Mouse (Mus musculus) embryonic facial prominence, embryonic 10.5 days (tissue): Measurements from ENCODE around the gene Clcn6. TPM values are rescaled to one million over a fixed set of nuclear protein-coding genes. Genes with fewer than 3 reads are reported as not detected.

Experiments used
- DNase-seq: peaks from one replicate; pipeline ENCODE4 v3.0.0-alpha.2; 2017; ENCODE audit warnings: low spot score
- H3K27ac ChIP-seq: fragments of 300-500 bp; sonication (generic); replicated peaks from 2 replicates; pipeline ENCODE4 v1.5.1; 2016; ENCODE audit warnings: mild to moderate bottlenecking
- H3K27me3 ChIP-seq: fragments of 300-500 bp; sonication (generic); replicated peaks from 2 replicates; pipeline ENCODE4 v1.6.1; 2016; ENCODE audit warnings: low read depth, mild to moderate bottlenecking; ENCODE audit not compliant: poor library complexity, severe bottlenecking
- H3K36me3 ChIP-seq: fragments of 300-500 bp; sonication (generic); replicated peaks from 2 replicates; pipeline ENCODE4 v1.6.1; 2016; ENCODE audit warnings: mild to moderate bottlenecking, moderate library complexity
- H3K4me1 ChIP-seq: fragments of 300-500 bp; sonication (generic); 2 replicates; pipeline ENCODE4 v1.6.1; 2016
- H3K4me3 ChIP-seq: fragments of 300-500 bp; sonication (generic); 2 replicates; pipeline ENCODE4 v1.5.1; 2016; ENCODE audit warnings: mild to moderate bottlenecking, moderate library complexity
- H3K9me3 ChIP-seq: fragments of 300-500 bp; sonication (generic); 2 replicates; pipeline ENCODE4 v1.6.1; 2016; ENCODE audit warnings: mild to moderate bottlenecking
- WGBS: fragments of 180-500 bp; shearing (Covaris S2); methylation state at CpG from one replicate; pipeline ENCODE4 v1.1.7; 2016; 5-methylcytosine and 5-hydroxymethylcytosine counted together
- polyA plus RNA-seq: library from polyadenylated mRNA; unstranded; fragments of >200 nt; fragmentation: Nextera tagmentation; extraction: Ambion mirVana; gene quantifications from 2 replicates; pipeline ENCODE4 v1.2.1, GENCODE M21; 2016

The Clcn6 gene
- polyA plus RNA-seq, 1 experiment from 2014 or later = 10.3 TPM

DNA sequence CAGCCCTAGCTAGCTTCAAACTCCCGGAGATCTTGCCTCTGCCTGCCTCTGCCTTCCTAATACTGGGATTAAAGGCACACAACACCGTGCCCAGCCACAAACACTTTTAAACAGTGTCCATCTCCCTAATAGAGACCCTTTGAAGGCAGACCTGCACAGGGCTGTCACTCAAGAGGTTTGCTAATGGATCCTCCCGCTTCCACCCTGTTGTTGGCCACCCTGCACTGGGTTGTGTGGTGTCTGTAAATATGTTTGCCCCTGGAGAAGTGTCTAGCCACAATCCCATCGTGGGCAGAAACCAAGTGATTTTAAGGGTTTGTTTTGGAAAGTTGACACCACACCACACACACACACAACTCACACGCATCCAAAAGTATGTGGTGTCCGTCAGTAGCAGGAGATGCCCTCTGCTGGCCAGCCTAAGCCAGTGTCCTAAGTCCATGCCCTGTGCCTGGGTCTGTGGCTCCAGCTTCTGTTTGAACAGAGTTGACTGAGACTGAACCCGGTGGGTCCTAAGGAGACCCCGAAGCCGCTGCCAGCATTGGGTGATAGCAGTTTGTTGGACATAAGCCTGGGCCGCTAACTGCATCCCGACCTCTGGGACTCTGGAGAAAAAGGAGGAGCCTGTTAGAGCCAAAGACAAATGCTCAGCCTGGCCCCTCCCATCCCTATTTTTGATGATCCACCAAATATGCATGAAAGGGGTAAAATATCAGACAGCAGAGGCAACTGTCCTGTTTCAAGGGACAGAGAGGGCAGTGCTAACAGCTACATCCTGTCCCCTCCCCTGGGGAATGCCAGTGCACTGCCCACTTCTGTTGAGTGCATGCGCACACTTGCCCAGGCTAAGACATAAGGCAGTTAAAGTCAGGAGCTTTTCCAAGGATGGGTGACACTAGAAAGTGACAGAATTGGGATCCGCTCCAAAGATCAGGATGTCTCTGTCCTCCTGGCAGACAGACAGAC lies 21.8 kb upstream of the Clcn6 start:
- Histone ChIP-seq H3K9me3 (no peaks in the 10 kb centered on the region), H3K27me3 (no peaks in the 10 kb centered on the region), H3K27ac (no peak overlapping the region), H3K4me3 (no peak overlapping the region), H3K4me1 (peaks cover 24% of the 10 kb centered on the region), H3K36me3 (peaks cover 39% of the 10 kb centered on the region)
- WGBS = 51% methylated on average over 13 of the region's 13 CpGs
- DNase-seq = peak; percentile 54

- peaks cover 12% of the 10 kb centered on the region; the same call in 1 of the 2 replicates for H3K4me1 ChIP-seq
- H3K9me3 ChIP-seq = no peaks in the 10 kb centered on the region
- no peak overlapping the region for H3K27ac ChIP-seq
- H3K36me3 ChIP-seq = peaks cover 53% of the 10 kb centered on the region
- H3K4me3 ChIP-seq = no peak overlapping the region
- no peak for DNase-seq
- no peaks in the 10 kb centered on the region for H3K27me3 ChIP-seq
- 90% methylated on average over 6 of the region's 6 CpGs for WGBS
These were observed 20.4 kb upstream of the Clcn6 start for GRCm38 (mm10) chr4:148058993-148059392.

DNA sequence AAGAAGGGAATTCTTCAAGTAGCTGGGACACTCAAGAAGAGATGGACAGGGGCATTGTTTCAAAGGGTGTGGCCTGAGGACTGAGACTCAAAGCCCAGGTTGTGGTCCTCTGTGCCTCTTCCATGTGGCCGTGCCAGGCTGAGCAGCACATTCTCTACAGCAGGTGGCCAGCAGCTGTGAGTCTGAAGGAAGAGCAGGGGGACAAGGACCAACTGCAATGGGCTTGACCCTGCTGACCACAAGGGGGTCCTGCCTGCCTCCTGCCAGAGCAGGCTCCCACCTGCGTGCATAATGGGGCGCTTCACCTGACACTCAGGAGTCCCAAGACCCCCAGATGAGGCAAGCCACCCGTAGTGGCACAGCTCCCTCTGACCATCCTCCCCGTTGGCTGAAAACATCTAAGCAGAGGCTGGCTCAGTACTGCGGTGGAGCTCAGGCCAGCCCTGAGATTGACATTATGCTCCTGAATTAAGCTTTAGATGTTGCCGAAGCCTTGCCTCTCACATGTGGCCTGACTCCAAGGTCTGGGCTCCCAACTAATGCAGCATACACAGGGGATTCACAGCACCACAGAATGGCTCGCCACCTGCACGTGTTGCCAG lies 19.7 kb upstream of the Clcn6 start:
- peaks cover 60% of the 10 kb centered on the region for H3K36me3 ChIP-seq
- no peaks in the 10 kb centered on the region for H3K9me3 ChIP-seq
- no peak for DNase-seq
- H3K4me1 ChIP-seq = peaks cover 12% of the 10 kb centered on the region; the same call in 1 of the 2 replicates
- H3K27ac ChIP-seq = no peak overlapping the region
- H3K4me3 ChIP-seq = no peak overlapping the region
- H3K27me3 ChIP-seq = no peaks in the 10 kb centered on the region
- 89% methylated on average over 9 of the region's 9 CpGs for WGBS

GRCm38 (mm10) chr4:148057661-148058209 lies 19.1 kb upstream of the Clcn6 start:
- H3K27ac ChIP-seq = no peak overlapping the region
- H3K4me1 ChIP-seq = peaks cover 12% of the 10 kb centered on the region; the same call in 1 of the 2 replicates
- DNase-seq = no peak
- WGBS = 76% methylated on average over 5 of the region's 5 CpGs
- H3K4me3 ChIP-seq = no peak overlapping the region
- no peaks in the 10 kb centered on the region for H3K27me3 ChIP-seq
- H3K36me3 ChIP-seq = peaks cover 66% of the 10 kb centered on the region
- no peaks in the 10 kb centered on the region for H3K9me3 ChIP-seq

GRCm38 (mm10) chr4:148056801-148057200 lies 18.2 kb upstream of the Clcn6 start:
- Histone ChIP-seq H3K9me3 (no peaks in the 10 kb centered on the region), H3K36me3 (peaks cover 75% of the 10 kb centered on the region), H3K27ac (no peak overlapping the region), H3K4me1 (peaks cover 12% of the 10 kb centered on the region; the same call in 1 of the 2 replicates), H3K4me3 (no peak overlapping the region), H3K27me3 (no peaks in the 10 kb centered on the region)
- DNase-seq = no peak
- WGBS = 86% methylated on average over 4 of the region's 4 CpGs

DNA sequence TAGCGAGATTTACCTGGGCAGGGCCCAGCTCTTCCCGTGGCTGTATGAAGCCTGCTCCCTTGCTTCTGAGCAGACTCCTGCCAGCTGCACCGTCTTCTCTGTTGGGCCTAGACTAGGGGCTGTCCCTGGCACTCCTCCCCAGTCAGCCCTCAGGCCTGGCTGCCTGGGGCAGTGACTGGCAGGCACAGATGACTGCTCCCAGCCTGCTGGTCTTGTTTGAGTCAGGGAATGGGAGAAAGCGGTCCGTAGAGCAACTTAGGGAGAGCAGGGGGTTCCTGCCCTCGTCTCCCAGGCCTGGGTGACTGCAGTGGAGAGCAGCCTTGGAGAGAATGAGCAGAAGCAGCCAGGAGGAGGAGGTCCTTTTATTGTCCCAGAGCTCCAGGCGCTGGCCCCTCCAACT lies 17.6 kb upstream of the Clcn6 start:
- peaks cover 81% of the 10 kb centered on the region for H3K36me3 ChIP-seq
- no peak overlapping the region for H3K4me3 ChIP-seq
- H3K27ac ChIP-seq = no peak overlapping the region
- no peaks in the 10 kb centered on the region for H3K9me3 ChIP-seq
- H3K4me1 ChIP-seq = peaks cover 12% of the 10 kb centered on the region; the same call in 1 of the 2 replicates
- DNase-seq = no peak
- 86% methylated on average over 7 of the region's 7 CpGs for WGBS
- no peaks in the 10 kb centered on the region for H3K27me3 ChIP-seq

DNA sequence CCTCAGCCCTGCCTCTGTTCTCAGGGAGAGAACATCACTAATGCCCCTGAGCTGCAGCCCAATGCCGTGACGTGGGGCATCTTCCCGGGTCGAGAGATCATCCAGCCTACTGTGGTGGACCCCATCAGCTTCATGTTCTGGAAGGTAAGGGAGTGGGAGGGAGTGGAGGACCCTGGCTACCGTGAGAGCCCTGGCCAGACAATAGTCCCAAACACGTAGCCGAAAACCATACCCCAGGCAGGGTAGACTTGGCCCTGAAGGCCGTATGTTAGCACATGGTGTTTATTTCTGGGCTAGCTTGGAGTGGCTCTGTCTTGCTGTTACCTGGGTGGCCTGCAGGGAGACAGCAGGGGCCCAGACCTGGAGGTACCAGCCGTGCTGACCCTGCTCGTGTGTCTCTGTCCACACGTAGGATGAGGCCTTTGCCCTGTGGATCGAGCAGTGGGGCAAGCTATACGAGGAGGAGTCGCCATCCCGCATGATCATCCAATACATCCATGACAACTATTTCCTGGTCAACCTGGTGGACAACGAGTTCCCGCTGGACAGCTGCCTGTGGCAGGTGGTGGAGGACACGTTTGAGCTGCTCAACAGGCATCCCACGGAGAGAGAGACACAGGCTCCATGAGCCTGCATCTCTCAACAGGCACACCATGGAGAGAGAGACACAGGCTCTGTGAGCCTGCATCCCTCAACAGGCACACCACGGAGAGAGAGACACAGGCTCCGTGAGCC lies 16.5 kb upstream of the Clcn6 start:
- Histone ChIP-seq H3K36me3 (peaks cover 92% of the 10 kb centered on the region), H3K9me3 (no peaks in the 10 kb centered on the region), H3K4me3 (no peak overlapping the region), H3K27ac (no peak overlapping the region), H3K4me1 (peaks cover 2% of the 10 kb centered on the region; the same call in 1 of the 2 replicates), H3K27me3 (no peaks in the 10 kb centered on the region)
- DNase-seq = no peak
- WGBS = 92% methylated on average over 21 of the region's 21 CpGs

GRCm38 (mm10) chr4:148053417-148053920 lies 14.8 kb upstream of the Clcn6 start:
- Histone ChIP-seq H3K4me3 (no peak overlapping the region), H3K27ac (no peak overlapping the region), H3K4me1 (no peaks in the 10 kb centered on the region), H3K36me3 (peaks cover 100% of the 10 kb centered on the region), H3K27me3 (no peaks in the 10 kb centered on the region), H3K9me3 (no peaks in the 10 kb centered on the region)
- no peak for DNase-seq
- 95% methylated on average over 12 of the region's 12 CpGs for WGBS

- DNase-seq = no peak
- Histone ChIP-seq H3K4me3 (no peak overlapping the region), H3K9me3 (no peaks in the 10 kb centered on the region), H3K36me3 (peaks cover 100% of the 10 kb centered on the region), H3K27ac (no peak overlapping the region), H3K4me1 (no peaks in the 10 kb centered on the region), H3K27me3 (no peaks in the 10 kb centered on the region)
- WGBS = 75% methylated on average over 2 of the region's 2 CpGs
These were observed 14.4 kb upstream of the Clcn6 start for GRCm38 (mm10) chr4:148052976-148053375.

DNA sequence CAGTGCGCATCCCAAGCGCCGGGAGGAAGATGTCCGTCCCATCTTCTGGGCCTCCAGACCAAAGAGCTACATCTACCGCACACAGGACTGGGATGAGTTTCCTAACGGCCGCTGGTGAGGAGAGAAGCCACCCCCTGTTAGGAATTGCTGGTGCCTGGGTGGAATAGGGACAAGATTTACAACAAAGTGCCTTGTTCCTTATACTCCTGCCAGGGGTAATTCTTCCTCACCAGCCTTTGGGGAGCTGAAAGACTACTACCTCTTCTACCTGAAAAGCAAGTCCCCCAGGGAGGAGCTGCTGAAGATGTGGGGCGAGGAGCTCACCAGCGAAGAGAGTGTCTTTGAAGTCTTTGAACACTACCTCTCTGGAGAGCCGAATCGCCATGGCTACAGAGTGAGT lies 13.3 kb upstream of the Clcn6 start:
- DNase-seq = no peak
- Histone ChIP-seq H3K36me3 (peaks cover 99% of the 10 kb centered on the region), H3K4me1 (no peaks in the 10 kb centered on the region), H3K27ac (no peak overlapping the region), H3K9me3 (no peaks in the 10 kb centered on the region), H3K27me3 (no peaks in the 10 kb centered on the region), H3K4me3 (no peak overlapping the region)
- 90% methylated on average over 11 of the region's 11 CpGs for WGBS

DNA sequence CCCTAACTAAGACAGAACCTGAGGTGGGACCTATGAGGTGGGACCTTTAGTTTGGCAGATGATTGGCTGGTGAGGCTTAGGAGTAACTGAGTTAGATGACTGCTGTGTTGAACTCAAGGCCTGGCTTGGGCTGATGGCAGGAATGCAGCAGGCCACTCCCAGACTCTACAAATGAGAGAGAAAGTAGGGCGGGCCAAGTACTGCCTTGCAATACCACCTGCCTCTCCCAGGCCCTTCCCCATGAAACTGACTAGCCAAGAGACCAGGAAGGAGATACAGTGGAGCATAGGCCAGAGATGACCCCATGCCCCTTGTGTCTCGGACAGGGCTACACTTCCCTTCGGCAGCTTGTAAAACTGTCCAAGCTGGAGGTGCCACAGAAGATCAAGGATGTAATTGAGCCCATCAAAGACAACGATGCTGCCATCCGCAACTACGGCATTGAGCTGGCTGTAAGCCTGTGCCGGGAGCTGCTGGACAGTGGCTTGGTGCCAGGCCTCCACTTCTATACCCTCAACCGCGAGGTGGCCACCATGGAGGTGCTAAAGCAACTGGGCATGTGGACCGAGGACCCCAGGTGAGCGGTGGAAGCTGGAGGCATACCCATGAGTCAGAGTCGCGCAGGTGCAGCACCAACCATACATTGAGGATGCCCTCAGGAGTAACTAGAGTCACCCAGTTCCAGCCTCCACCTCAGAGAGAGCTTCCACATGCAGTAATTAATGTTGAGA lies 12.6 kb upstream of the Clcn6 start:
- no peak overlapping the region for H3K27ac ChIP-seq
- no peak for DNase-seq
- H3K9me3 ChIP-seq = no peaks in the 10 kb centered on the region
- H3K36me3 ChIP-seq = peaks cover 99% of the 10 kb centered on the region
- H3K4me3 ChIP-seq = no peak overlapping the region
- WGBS = 93% methylated on average over 13 of the region's 13 CpGs
- H3K27me3 ChIP-seq = no peaks in the 10 kb centered on the region
- H3K4me1 ChIP-seq = no peaks in the 10 kb centered on the region
